Mouse (Mus musculus): ENCODE data around the gene Itga5. TPM values are rescaled to one million over a fixed set of nuclear protein-coding genes. Genes with fewer than 3 reads are reported as not detected.
A peak's percentile ranks its signal among the peaks of the same experiment; 100 is the strongest.

The Itga5 gene
- total RNA-seq, 2 experiments from 2014 or later: 2.6 to 3.0 TPM

DNA sequence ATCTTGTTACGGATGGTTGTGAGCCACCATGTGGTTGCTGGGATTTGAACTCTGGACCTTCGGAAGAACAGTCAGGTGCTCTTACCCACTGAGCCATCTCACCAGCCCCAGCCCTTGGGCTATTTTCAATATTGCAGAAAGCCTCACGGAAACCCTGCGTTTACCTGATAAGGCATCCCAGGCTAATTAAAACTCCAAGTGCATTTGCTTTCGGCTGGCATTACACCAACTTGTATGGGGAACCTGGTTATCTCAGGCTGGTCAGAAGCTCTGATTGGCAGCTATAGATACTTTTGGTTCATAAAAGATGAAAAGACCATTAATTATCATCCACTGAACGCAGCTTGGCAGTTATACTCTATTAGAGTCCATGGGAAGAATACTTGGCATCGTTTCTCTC lies 4.2 kb downstream of the Itga5 start:
- DNase-seq (ENCODE audit: extremely low spot score in 1 of 2, low spot score in 2 of 2): no peak
- H3K4me3 ChIP-seq: no peak overlapping the region
- intact Hi-C loops (cut with DNase I): no loop called here
- TF ChIP-seq CTCF (IDR thresholded peaks at IDR 0.05): no peak
- no peak overlapping the region for H3K27ac ChIP-seq

DNA sequence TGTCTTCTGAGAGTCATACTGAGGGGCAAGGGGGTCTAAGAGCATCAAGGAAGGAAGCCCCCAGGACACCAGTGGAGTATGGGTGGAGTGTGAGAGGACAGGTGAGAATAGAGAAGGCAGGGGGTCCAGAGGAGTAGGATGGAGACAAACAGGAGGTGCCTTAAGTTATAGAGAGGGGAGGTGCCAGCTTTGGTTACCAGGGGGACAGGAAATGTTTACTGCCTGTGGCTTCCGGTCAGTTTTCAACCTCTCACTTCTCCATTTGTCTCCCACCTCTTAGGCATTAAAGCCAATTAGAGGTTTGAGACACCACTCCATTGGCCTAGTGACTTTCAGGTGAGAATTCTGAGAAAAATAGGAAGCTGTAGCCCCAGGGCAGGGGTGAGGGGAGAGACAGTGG lies 5.3 kb downstream of the Itga5 start:
- intact Hi-C loops (cut with DNase I): no loop called here
- no peak for DNase-seq (ENCODE audit: extremely low spot score in 1 of 2, low spot score in 2 of 2)
- Histone ChIP-seq H3K4me3 (no peak overlapping the region), H3K27ac (no peak overlapping the region)
- no peak for TF ChIP-seq CTCF (IDR thresholded peaks at IDR 0.05)

DNA sequence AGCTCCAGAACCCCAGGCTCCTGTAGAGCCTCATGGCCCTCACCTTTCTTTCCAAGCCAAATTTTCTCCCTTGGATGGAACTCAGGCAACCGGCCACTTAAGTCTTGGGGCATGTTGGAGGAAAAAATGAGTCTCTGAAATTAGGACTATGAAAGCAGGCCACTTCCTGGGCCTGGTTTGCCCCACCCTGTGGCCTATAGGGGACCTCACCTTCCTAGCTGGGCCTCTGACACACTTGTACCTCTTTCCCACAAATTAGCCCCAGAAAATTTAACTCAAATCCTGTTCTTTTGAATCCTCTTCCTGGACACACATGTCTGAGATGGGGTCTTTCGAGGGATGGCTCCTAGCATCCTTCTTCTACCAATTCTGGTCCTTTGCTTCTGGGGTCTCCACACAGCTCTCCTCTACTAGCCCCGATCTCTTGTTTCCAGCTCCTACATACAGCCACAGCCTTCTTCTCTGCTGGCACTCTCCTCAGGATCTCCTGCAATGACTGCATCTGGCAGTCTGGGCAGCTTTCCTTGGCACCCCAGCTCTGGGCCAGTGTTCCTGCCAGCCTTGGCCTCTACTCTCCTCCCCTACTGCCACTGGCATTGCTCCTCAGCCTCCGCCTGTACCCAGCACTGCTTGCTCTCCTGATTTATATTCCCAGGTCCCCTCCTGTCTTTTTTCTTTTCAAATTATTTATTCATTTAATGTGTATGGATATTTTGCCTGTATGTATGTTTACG lies 6.5 kb downstream of the Itga5 start:
- H3K27ac ChIP-seq: no peak overlapping the region
- no peak for TF ChIP-seq CTCF (IDR thresholded peaks at IDR 0.05)
- no peak overlapping the region for H3K4me3 ChIP-seq
- intact Hi-C loops (cut with DNase I): no loop called here
- no peak for DNase-seq (ENCODE audit: extremely low spot score in 1 of 2, low spot score in 2 of 2)

DNA sequence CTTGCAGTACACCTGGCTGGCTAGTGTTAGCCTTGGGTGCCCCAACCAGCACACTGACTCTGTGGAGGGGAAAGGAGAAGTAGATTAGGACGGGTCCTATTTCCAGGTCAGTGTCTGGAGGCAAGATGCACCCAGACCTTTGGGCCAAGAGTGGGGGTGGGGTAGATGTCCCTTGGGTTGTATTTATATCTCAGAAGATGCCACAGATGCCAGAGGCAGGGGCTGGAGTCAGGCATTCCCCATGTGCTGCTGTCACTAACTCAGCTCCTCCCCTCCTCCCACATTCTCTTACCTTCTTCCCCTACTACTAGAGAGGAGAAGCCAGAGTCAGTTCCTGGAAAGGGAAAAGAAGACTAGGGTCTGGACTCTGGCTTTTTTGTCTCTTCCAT lies 7.4 kb downstream of the Itga5 start:
- no peak overlapping the region for H3K27ac ChIP-seq
- no peak for DNase-seq (ENCODE audit: extremely low spot score in 1 of 2, low spot score in 2 of 2)
- intact Hi-C loops (cut with DNase I): no loop called here
- no peak for TF ChIP-seq CTCF (IDR thresholded peaks at IDR 0.05)
- H3K4me3 ChIP-seq: no peak overlapping the region

DNA sequence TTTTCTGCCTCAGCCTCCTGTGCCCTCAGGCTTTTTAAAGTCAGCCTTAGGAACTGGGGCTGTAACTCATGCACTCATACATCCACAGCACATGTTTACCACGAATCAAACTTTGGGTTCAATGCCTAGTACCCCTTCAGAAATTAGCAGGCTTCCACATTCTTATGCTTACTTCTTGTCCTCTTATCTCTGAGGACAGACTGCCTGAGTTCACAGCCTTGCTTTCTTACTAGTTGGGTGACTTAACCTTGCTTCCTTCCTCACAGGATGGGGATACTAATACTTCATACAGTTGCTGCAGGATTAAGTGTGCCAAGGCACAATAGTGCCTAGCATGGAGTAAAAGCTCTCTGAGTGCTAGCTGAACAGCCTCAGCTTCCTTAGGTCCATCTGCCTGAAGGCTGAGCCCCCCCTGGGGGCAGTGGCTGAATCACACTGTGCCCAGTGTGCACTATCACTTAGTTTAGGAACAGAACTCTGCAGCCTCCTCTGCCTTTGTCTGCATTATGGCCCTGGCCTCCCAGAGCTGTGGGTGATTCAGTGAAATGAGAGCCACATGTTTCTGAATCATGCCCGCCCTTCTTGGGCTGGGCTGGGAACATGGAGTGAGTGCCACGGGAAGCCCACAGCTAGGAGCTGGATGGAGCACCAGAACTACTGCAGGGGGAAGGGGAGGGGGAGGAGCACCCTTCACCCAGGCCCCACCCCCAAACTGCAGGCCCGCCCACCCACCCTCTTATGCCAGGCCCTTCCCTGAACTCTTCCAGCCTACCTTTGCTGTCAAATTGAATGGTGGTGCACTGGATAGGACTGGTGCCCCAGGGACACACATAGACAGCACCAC lies 8.1 kb downstream of the Itga5 start:
- Histone ChIP-seq H3K27ac (no peak overlapping the region), H3K4me3 (no peak overlapping the region)
- no peak; the same call in 1 of the 2 replicates for TF ChIP-seq CTCF (IDR thresholded peaks at IDR 0.05)
- intact Hi-C loops (cut with DNase I): no loop called here
- no peak for DNase-seq (ENCODE audit: extremely low spot score in 1 of 2, low spot score in 2 of 2)

- no peak for DNase-seq (ENCODE audit: extremely low spot score in 1 of 2, low spot score in 2 of 2)
- Histone ChIP-seq H3K4me3 (no peak overlapping the region), H3K27ac (no peak overlapping the region)
- TF ChIP-seq CTCF (IDR thresholded peaks at IDR 0.05): no peak
- intact Hi-C loops (cut with DNase I): no loop called here
Measured at GRCm38 (mm10) chr15:103357817-103358216, 8.7 kb downstream of the Itga5 start.

DNA sequence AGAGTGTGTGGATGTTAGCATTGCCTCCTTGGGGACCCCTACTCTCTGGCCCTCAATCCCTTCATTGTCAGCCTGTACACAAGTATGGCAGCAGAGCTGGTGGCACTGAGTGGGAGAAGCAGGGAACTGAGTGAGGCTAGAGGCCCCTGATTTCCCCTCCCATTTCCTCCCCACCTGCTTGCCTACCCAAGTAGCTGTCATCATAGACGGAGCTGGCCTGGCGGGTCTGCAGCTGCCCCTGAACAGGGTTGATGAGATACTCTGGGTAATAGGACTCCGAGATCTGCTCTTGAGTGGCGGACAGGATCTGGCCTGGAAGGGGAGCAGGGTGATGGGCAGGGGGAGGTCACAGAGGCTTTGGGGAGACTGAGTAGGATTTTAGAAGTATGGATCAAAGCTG lies 10.4 kb downstream of the Itga5 start:
- no peak overlapping the region for H3K4me3 ChIP-seq
- TF ChIP-seq CTCF (IDR thresholded peaks at IDR 0.05): no peak
- DNase-seq (ENCODE audit: extremely low spot score in 1 of 2, low spot score in 2 of 2): no peak
- H3K27ac ChIP-seq: no peak overlapping the region
- intact Hi-C loops (cut with DNase I): no loop called here

DNA sequence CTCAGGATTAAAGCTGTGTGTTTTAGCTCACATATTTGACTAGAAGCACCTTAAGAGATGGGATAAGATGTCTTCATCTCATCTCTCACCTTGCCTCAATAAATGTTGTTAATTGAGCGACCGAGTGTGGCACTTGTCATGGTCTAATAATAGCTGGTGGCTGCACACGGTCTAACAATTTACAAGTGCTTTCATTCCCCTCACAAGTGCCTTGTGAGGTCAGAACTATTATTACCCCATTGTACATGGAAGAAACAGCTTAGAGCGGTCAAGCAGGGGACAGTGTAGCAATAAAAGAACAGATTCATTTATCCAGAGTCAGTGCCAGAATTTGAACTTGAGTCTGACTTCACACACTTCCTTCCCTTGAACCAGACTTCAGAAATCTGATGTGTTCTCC lies 11.1 kb downstream of the Itga5 start:
- no peak for DNase-seq (ENCODE audit: extremely low spot score in 1 of 2, low spot score in 2 of 2)
- H3K27ac ChIP-seq: no peak overlapping the region
- no peak overlapping the region for H3K4me3 ChIP-seq
- no peak for TF ChIP-seq CTCF (IDR thresholded peaks at IDR 0.05)
- intact Hi-C loops (cut with DNase I): no loop called here

- Histone ChIP-seq H3K27ac (no peak overlapping the region), H3K4me3 (no peak overlapping the region)
- no peak for DNase-seq (ENCODE audit: extremely low spot score in 1 of 2, low spot score in 2 of 2)
- no peak for TF ChIP-seq CTCF (IDR thresholded peaks at IDR 0.05)
- intact Hi-C loops (cut with DNase I): no loop called here
Measured at GRCm38 (mm10) chr15:103354690-103355089, 11.9 kb downstream of the Itga5 start.

GRCm38 (mm10) chr15:103353511-103354256 lies 12.9 kb downstream of the Itga5 start:
- Histone ChIP-seq H3K4me3 (no peak overlapping the region), H3K27ac (no peak overlapping the region)
- no peak for DNase-seq (ENCODE audit: extremely low spot score in 1 of 2, low spot score in 2 of 2)
- TF ChIP-seq CTCF (IDR thresholded peaks at IDR 0.05): no peak
- intact Hi-C loops (cut with DNase I): loop anchor here (1.0 kb wide), 1 partner anchor 35 kb away; no protein-coding TSS in a partner anchor

DNA sequence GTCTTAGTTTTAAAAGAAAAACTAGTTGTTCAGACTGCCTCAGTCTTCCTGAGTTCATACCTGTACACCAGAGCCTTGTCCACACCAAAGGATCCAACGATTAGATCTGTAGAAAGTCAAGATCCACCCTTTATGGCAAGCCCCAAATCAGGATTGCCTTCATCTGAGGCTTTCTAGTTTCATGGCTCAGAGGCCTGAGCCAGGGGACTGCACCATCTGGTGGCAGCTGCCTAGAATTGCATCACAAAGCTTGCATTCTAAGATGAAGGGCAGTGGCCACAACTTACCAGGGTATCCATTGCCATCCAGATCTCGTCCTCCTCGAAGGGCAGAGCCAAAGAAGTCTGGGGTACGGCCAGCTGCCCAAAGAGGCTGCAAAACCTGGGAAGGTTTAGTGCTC lies 13.7 kb downstream of the Itga5 start:
- peak in 1 of 2 experiments; percentile 69 for DNase-seq (ENCODE audit: extremely low spot score in 1 of 2, low spot score in 2 of 2)
- intact Hi-C loops (cut with DNase I): loop anchor here (1.0 kb wide), 1 partner anchor 35 kb away; no protein-coding TSS in a partner anchor

DNA sequence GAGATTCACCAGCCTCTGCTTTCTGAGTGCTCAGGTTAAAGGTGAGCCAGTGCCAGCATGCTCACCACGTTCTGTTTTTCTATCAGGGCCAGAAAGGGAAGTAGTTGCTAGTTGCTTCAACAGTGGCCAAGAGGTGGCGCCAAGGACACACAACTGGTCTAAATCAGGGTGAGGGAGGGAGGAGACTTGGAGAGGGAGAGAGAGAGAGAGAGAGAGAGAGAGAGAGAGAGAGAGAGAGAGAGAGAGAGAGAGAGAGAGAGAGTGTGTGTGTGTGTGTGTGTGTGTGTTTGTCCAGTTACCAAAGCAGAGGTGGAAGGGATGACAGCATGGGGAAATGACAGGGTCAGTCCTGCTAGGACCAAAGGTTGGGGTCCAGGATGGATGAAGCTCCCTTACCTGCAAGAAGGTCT lies 19.3 kb downstream of the Itga5 start:
- H3K27ac ChIP-seq: no peak overlapping the region
- intact Hi-C loops (cut with DNase I): loop anchor here (1.0 kb wide), 1 partner anchor 41 kb away; no protein-coding TSS in a partner anchor
- no peak for DNase-seq (ENCODE audit: extremely low spot score in 1 of 2, low spot score in 2 of 2)
- peak; percentile 48 for TF ChIP-seq CTCF (IDR thresholded peaks at IDR 0.05)
- no peak overlapping the region for H3K4me3 ChIP-seq

More for the DNA sequence above, 13.7 kb downstream of the Itga5 start:
- H3K4me3 ChIP-seq: no peak overlapping the region
- TF ChIP-seq CTCF (IDR thresholded peaks at IDR 0.05): peak; percentile 91
- no peak overlapping the region for H3K27ac ChIP-seq
